Mouse (Mus musculus): Measurements from ENCODE around the gene Podxl2.

The Podxl2 gene

GRCm38 (mm10) chr6:88800735-88801134 lies 74.1 kb downstream of the Podxl2 start:
- DNase-seq (ENCODE audit: low spot score in 2 of 2), result peak in 1 of 2 experiments; percentile 65

GRCm38 (mm10) chr6:88800191-88800590 lies 74.7 kb downstream of the Podxl2 start:
- no peak for DNase-seq (ENCODE audit: low spot score in 2 of 2)

GRCm38 (mm10) chr6:88794561-88794971 lies 80.3 kb downstream of the Podxl2 start:
- no peak for DNase-seq (ENCODE audit: low spot score in 2 of 2)

GRCm38 (mm10) chr6:88793872-88794271 lies 81.0 kb downstream of the Podxl2 start:
- DNase-seq (ENCODE audit: low spot score in 2 of 2), result no peak

GRCm38 (mm10) chr6:88793243-88793642 lies 81.6 kb downstream of the Podxl2 start:
- DNase-seq (ENCODE audit: low spot score in 2 of 2), result no peak

Measured in heart, adult 9 months (tissue).